Mouse (Mus musculus) thymus, adult 2 months (tissue): ENCODE data around the gene Gm3448.
"Not testable (repeated sequence)": the region's sequence is repeated elsewhere in the genome, so short reads cannot be mapped to it uniquely, and the experiment has no call there.

Source experiments
- CTCF ChIP-seq: fragments of 200-500 bp; IDR thresholded peaks from 2 replicates; pipeline ENCODE4 v1.5.1; 2012; ENCODE audit warnings: mild to moderate bottlenecking, control low read depth, low read length, moderate library complexity, borderline replicate concordance; ENCODE audit not compliant: control insufficient read depth, poor library complexity, insufficient read depth; ENCODE audit errors: extremely low read depth
- POLR2A ChIP-seq: fragments of 200-500 bp; IDR thresholded peaks from 2 replicates; pipeline ENCODE4 v1.6.1; 2012; ENCODE audit warnings: mild to moderate bottlenecking, low read length, control low read depth, moderate library complexity; ENCODE audit not compliant: control insufficient read depth, poor library complexity, insufficient read depth; ENCODE audit errors: extremely low read depth

DNA sequence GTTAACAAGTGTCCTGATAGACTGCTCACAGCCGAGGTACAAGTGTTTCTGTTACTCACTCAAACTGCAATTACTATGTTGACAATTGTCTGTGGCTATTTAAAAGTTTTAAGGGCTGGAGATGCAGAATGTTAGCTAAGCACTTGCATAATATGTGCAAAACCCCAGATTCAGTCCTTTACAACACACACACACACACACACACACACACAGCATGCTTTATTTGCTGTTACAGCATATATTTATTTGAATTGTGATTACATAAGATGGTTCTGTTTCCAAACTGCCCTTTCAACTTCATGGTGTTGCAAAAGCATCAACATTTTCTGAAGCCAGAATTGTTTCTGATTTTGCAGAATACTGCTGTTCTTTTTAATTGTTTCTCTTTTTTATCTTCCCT lies 9.0 kb upstream of the Gm3448 start:
- TF ChIP-seq POLR2A, CTCF: not testable (repeated sequence)
